Mouse (Mus musculus) left cerebral cortex, postnatal 36 days (tissue): ENCODE results near the gene Slc10a7. TPM values are rescaled to one million over a fixed set of nuclear protein-coding genes. Genes with fewer than 3 reads are reported as not detected.
"Not testable (repeated sequence)": the region's sequence is repeated elsewhere in the genome, so short reads cannot be mapped to it uniquely, and the experiment has no call there.

Source experiments
- DNase-seq, 2 experiments: peaks; one replicate each; pipeline ENCODE4 v3.0.0; 2021 to 2022; ENCODE audit warnings: low spot score in 2 of 2, mixed read lengths in 1 of 2
- intact Hi-C: fragments of 180-260 bp; cut with DNase I; formaldehyde crosslinking; loops from one replicate; pipeline ENCODE4 v1.15.1; 2025
- total RNA-seq, 2 experiments: library from RNA; stranded (reverse); gene quantifications; 2 replicates each; pipeline ENCODE4 v1.2.3; 2021

Gene Slc10a7
- total RNA-seq, 2 experiments from 2014 or later, result 5.6 to 5.8 TPM

GRCm38 (mm10) chr8:78543621-78544020 is 34.5 kb downstream of the Slc10a7 start:
- intact Hi-C loops, result no loop called here
- no peak for DNase-seq

GRCm38 (mm10) chr8:78544545-78544944 is 35.4 kb downstream of the Slc10a7 start:
- no peak for DNase-seq
- intact Hi-C loops, result no loop called here

GRCm38 (mm10) chr8:78545153-78545817 is 36.1 kb downstream of the Slc10a7 start:
- intact Hi-C loops, DNase-seq: not testable (repeated sequence)

- intact Hi-C loops, result no loop called here
- no peak for DNase-seq
Measured at GRCm38 (mm10) chr8:78549971-78550751, 41.0 kb downstream of the Slc10a7 start.

GRCm38 (mm10) chr8:78550752-78551134 is 41.6 kb downstream of the Slc10a7 start:
- DNase-seq, result no peak
- intact Hi-C loops, result no loop called here

- intact Hi-C loops, result no loop called here
- DNase-seq, result no peak
Measured at GRCm38 (mm10) chr8:78555817-78556216, 46.7 kb downstream of the Slc10a7 start.

GRCm38 (mm10) chr8:78556773-78557434 is 47.8 kb downstream of the Slc10a7 start:
- no peak for DNase-seq
- intact Hi-C loops, result no loop called here

- intact Hi-C loops, result no loop called here
- no peak for DNase-seq
Measured at GRCm38 (mm10) chr8:78561620-78562019, 52.5 kb downstream of the Slc10a7 start.

GRCm38 (mm10) chr8:78563466-78564058 is 54.4 kb downstream of the Slc10a7 start:
- intact Hi-C loops, result no loop called here
- DNase-seq, result no peak

GRCm38 (mm10) chr8:78564200-78564599 is 55.1 kb downstream of the Slc10a7 start:
- intact Hi-C loops, result no loop called here

GRCm38 (mm10) chr8:78568196-78568595 is 59.0 kb downstream of the Slc10a7 start:
- intact Hi-C loops, result no loop called here
- no peak for DNase-seq

More at GRCm38 (mm10) chr8:78564200-78564599, 55.1 kb downstream of the Slc10a7 start:
- no peak for DNase-seq

GRCm38 (mm10) chr8:78571528-78571927 is 62.4 kb downstream of the Slc10a7 start:
- intact Hi-C loops, result no loop called here
- DNase-seq, result no peak

- intact Hi-C loops, result no loop called here
- DNase-seq, result no peak
Measured at GRCm38 (mm10) chr8:78574207-78574606, 65.1 kb downstream of the Slc10a7 start.

- no peak for DNase-seq
- intact Hi-C loops, result no loop called here
Measured at GRCm38 (mm10) chr8:78577569-78577968, 68.4 kb downstream of the Slc10a7 start.

- DNase-seq, result no peak
- intact Hi-C loops, result no loop called here
Measured at GRCm38 (mm10) chr8:78578036-78578435, 68.9 kb downstream of the Slc10a7 start.

GRCm38 (mm10) chr8:78584011-78584776 is 75.0 kb downstream of the Slc10a7 start:
- intact Hi-C loops, result no loop called here
- DNase-seq, result no peak

- intact Hi-C loops, result no loop called here
- no peak for DNase-seq
Measured at GRCm38 (mm10) chr8:78584863-78585262, 75.7 kb downstream of the Slc10a7 start.

- intact Hi-C loops, result no loop called here
- DNase-seq, result no peak
Measured at GRCm38 (mm10) chr8:78595481-78595908, 86.3 kb downstream of the Slc10a7 start.

- no peak for DNase-seq
- intact Hi-C loops, result no loop called here
Measured at GRCm38 (mm10) chr8:78598237-78598636, 89.1 kb downstream of the Slc10a7 start.
